Mouse (Mus musculus) embryonic fibroblast, embryonic 13.5 days (primary cell): ENCODE data around the gene Acad12.

Experiments used
- CTCF ChIP-seq: IDR thresholded peaks from 2 replicates; pipeline ENCODE4 v1.5.1; 2011; ENCODE audit warnings: mild to moderate bottlenecking, control low read depth, low read length, moderate library complexity, borderline replicate concordance; ENCODE audit not compliant: insufficient read depth
- POLR2A ChIP-seq: IDR thresholded peaks from 2 replicates; pipeline ENCODE4 v1.6.1; 2011; ENCODE audit warnings: low read depth, mild to moderate bottlenecking, control low read depth, low read length, moderate library complexity

DNA sequence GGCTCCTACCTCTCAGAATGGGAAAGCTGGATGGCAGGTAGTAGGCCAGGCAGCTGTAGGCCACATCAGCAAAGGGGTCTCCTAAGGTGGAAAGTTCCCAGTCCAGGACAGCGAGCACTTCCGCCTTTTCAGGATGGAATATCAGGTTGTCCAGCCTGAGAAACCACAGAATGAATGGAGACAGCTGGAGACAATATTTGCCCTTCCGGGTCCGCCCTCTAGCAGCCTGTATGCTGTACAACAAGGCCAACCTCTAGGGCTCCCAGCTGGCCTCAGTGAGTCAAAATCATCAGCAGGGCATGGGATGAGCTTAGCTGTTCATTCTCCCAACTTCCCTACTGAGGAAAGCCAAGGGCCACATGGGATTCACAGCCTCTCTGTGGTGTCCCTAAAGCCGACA, 15.9 kb upstream of the Acad12 start:
- TF ChIP-seq CTCF (no peak), POLR2A (no peak)
